Mouse (Mus musculus): ENCODE measurements around the gene Taldo1. TPM values are rescaled to one million over a fixed set of nuclear protein-coding genes. Genes with fewer than 3 reads are reported as not detected.
A peak's percentile ranks its signal among the peaks of the same experiment; 100 is the strongest.

Taldo1 gene
- polyA plus RNA-seq, 1 experiment: 259 TPM

- Histone ChIP-seq H3K36me3 (ENCODE audit: control insufficient read depth, insufficient read depth) (no peaks in the 10 kb centered on the region), H3ac (ENCODE audit: control insufficient read depth, insufficient read length) (no peak overlapping the region), H3K4me3 (no peak overlapping the region), H3K79me2 (ENCODE audit: control insufficient read depth, insufficient read depth) (no peaks in the 10 kb centered on the region), H3K27me3 (ENCODE audit: control insufficient read depth, insufficient read depth, insufficient read length) (peaks cover 10% of the 10 kb centered on the region), H3K4me2 (ENCODE audit: low read depth) (no peak overlapping the region)
- no peak for TF ChIP-seq CEBPB (IDR thresholded peaks at IDR 0.05; ENCODE audit: insufficient read depth, poor library complexity, severe bottlenecking)
- TF ChIP-seq POLR2AphosphoS2 (IDR thresholded peaks at IDR 0.05; ENCODE audit: insufficient read length, low read depth): no peak
- no peak for TF ChIP-seq REST (IDR thresholded peaks at IDR 0.05; ENCODE audit: insufficient read depth, insufficient read length)
- no peak for TF ChIP-seq TCF12 (IDR thresholded peaks at IDR 0.05; ENCODE audit: insufficient read depth, poor library complexity, severe bottlenecking)
- TF ChIP-seq E2F4 (IDR thresholded peaks at IDR 0.05; ENCODE audit: insufficient read depth): no peak
Observed at GRCm38 (mm10) chr7:141367358-141367757, 24.6 kb upstream of the Taldo1 start.

GRCm38 (mm10) chr7:141369918-141370317, 22.1 kb upstream of the Taldo1 start:
- Histone ChIP-seq H3K4me3 (no peak overlapping the region), H3ac (ENCODE audit: control insufficient read depth, insufficient read length) (no peak overlapping the region), H3K4me2 (ENCODE audit: low read depth) (no peak overlapping the region), H3K36me3 (ENCODE audit: control insufficient read depth, insufficient read depth) (no peaks in the 10 kb centered on the region), H3K79me2 (ENCODE audit: control insufficient read depth, insufficient read depth) (no peaks in the 10 kb centered on the region), H3K27me3 (ENCODE audit: control insufficient read depth, insufficient read depth, insufficient read length) (peaks cover 5% of the 10 kb centered on the region)
- no peak for TF ChIP-seq POLR2A (IDR thresholded peaks at IDR 0.05; ENCODE audit: insufficient read length, low read depth)
- no peak for TF ChIP-seq TCF3 (IDR thresholded peaks at IDR 0.05; ENCODE audit: insufficient read length, low read depth)
- no peak for TF ChIP-seq E2F4 (IDR thresholded peaks at IDR 0.05; ENCODE audit: insufficient read depth)
- no peak for TF ChIP-seq MYOD1 (IDR thresholded peaks at IDR 0.05; ENCODE audit: control insufficient read depth in 1 of 3, insufficient read length in 2 of 3, low read depth in 2 of 3)
- TF ChIP-seq REST (IDR thresholded peaks at IDR 0.05; ENCODE audit: insufficient read depth, insufficient read length): no peak
- TF ChIP-seq SRF (IDR thresholded peaks at IDR 0.05; ENCODE audit: control insufficient read depth, insufficient read length, low read depth): no peak
- TF ChIP-seq TCF12 (IDR thresholded peaks at IDR 0.05; ENCODE audit: insufficient read depth, poor library complexity, severe bottlenecking): no peak
- no peak for TF ChIP-seq MYOG (IDR thresholded peaks at IDR 0.05; ENCODE audit: control insufficient read depth in 1 of 3, insufficient read depth in 1 of 3, insufficient read length in 2 of 3, low read depth in 2 of 3)
- TF ChIP-seq USF1 (IDR thresholded peaks at IDR 0.05; ENCODE audit: low read depth): no peak
- TF ChIP-seq CEBPB (IDR thresholded peaks at IDR 0.05; ENCODE audit: insufficient read depth, poor library complexity, severe bottlenecking): no peak
- no peak for TF ChIP-seq POLR2AphosphoS2 (IDR thresholded peaks at IDR 0.05; ENCODE audit: insufficient read length, low read depth)
- TF ChIP-seq MAX (IDR thresholded peaks at IDR 0.05; ENCODE audit: low read depth): no peak

GRCm38 (mm10) chr7:141371942-141372595, 19.9 kb upstream of the Taldo1 start:
- H3K79me2 ChIP-seq (ENCODE audit: control insufficient read depth, insufficient read depth): no peaks in the 10 kb centered on the region
- H3K4me2 ChIP-seq (ENCODE audit: low read depth): peak overlapping the region; percentile 59
- H3ac ChIP-seq (ENCODE audit: control insufficient read depth, insufficient read length): no peak overlapping the region
- no peaks in the 10 kb centered on the region for H3K27me3 ChIP-seq (ENCODE audit: control insufficient read depth, insufficient read depth, insufficient read length)
- H3K36me3 ChIP-seq (ENCODE audit: control insufficient read depth, insufficient read depth): no peaks in the 10 kb centered on the region
- TF ChIP-seq MAX (IDR thresholded peaks at IDR 0.05; ENCODE audit: low read depth) (no peak), E2F4 (IDR thresholded peaks at IDR 0.05; ENCODE audit: insufficient read depth) (no peak), SRF (IDR thresholded peaks at IDR 0.05; ENCODE audit: control insufficient read depth, insufficient read length, low read depth) (no peak), MYOG (IDR thresholded peaks at IDR 0.05; ENCODE audit: control insufficient read depth in 1 of 3, insufficient read depth in 1 of 3, insufficient read length in 2 of 3, low read depth in 2 of 3) (no peak), TCF3 (IDR thresholded peaks at IDR 0.05; ENCODE audit: insufficient read length, low read depth) (no peak), TCF12 (IDR thresholded peaks at IDR 0.05; ENCODE audit: insufficient read depth, poor library complexity, severe bottlenecking) (no peak), MYOD1 (IDR thresholded peaks at IDR 0.05; ENCODE audit: control insufficient read depth in 1 of 3, insufficient read length in 2 of 3, low read depth in 2 of 3) (no peak), USF1 (IDR thresholded peaks at IDR 0.05; ENCODE audit: low read depth) (no peak)
- no peak overlapping the region for H3K4me3 ChIP-seq

GRCm38 (mm10) chr7:141373611-141374010, 18.4 kb upstream of the Taldo1 start:
- no peak for TF ChIP-seq POLR2AphosphoS2 (IDR thresholded peaks at IDR 0.05; ENCODE audit: insufficient read length, low read depth)
- no peak for TF ChIP-seq SRF (IDR thresholded peaks at IDR 0.05; ENCODE audit: control insufficient read depth, insufficient read length, low read depth)
- no peak for TF ChIP-seq USF1 (IDR thresholded peaks at IDR 0.05; ENCODE audit: low read depth)
- TF ChIP-seq CEBPB (IDR thresholded peaks at IDR 0.05; ENCODE audit: insufficient read depth, poor library complexity, severe bottlenecking): no peak
- no peak for TF ChIP-seq POLR2A (IDR thresholded peaks at IDR 0.05; ENCODE audit: insufficient read length, low read depth)
- no peak for TF ChIP-seq MAX (IDR thresholded peaks at IDR 0.05; ENCODE audit: low read depth)
- no peak for TF ChIP-seq TCF12 (IDR thresholded peaks at IDR 0.05; ENCODE audit: insufficient read depth, poor library complexity, severe bottlenecking)
- H3K27me3 ChIP-seq (ENCODE audit: control insufficient read depth, insufficient read depth, insufficient read length): no peaks in the 10 kb centered on the region
- no peaks in the 10 kb centered on the region for H3K36me3 ChIP-seq (ENCODE audit: control insufficient read depth, insufficient read depth)
- no peak overlapping the region for H3K4me2 ChIP-seq (ENCODE audit: low read depth)
- no peak overlapping the region for H3K4me3 ChIP-seq
- no peaks in the 10 kb centered on the region for H3K79me2 ChIP-seq (ENCODE audit: control insufficient read depth, insufficient read depth)
- no peak overlapping the region for H3ac ChIP-seq (ENCODE audit: control insufficient read depth, insufficient read length)

GRCm38 (mm10) chr7:141374399-141374798, 17.6 kb upstream of the Taldo1 start:
- Histone ChIP-seq H3K4me3 (no peak overlapping the region), H3K4me2 (ENCODE audit: low read depth) (no peak overlapping the region), H3K36me3 (ENCODE audit: control insufficient read depth, insufficient read depth) (no peaks in the 10 kb centered on the region), H3ac (ENCODE audit: control insufficient read depth, insufficient read length) (no peak overlapping the region), H3K79me2 (ENCODE audit: control insufficient read depth, insufficient read depth) (no peaks in the 10 kb centered on the region), H3K27me3 (ENCODE audit: control insufficient read depth, insufficient read depth, insufficient read length) (no peaks in the 10 kb centered on the region)
- no peak for TF ChIP-seq MAX (IDR thresholded peaks at IDR 0.05; ENCODE audit: low read depth)
- TF ChIP-seq MYOD1 (IDR thresholded peaks at IDR 0.05; ENCODE audit: control insufficient read depth in 1 of 3, insufficient read length in 2 of 3, low read depth in 2 of 3): no peak
- TF ChIP-seq POLR2A (IDR thresholded peaks at IDR 0.05; ENCODE audit: insufficient read length, low read depth): no peak
- no peak for TF ChIP-seq USF1 (IDR thresholded peaks at IDR 0.05; ENCODE audit: low read depth)
- TF ChIP-seq MYOG (IDR thresholded peaks at IDR 0.05; ENCODE audit: control insufficient read depth in 1 of 3, insufficient read depth in 1 of 3, insufficient read length in 2 of 3, low read depth in 2 of 3): no peak
- TF ChIP-seq CEBPB (IDR thresholded peaks at IDR 0.05; ENCODE audit: insufficient read depth, poor library complexity, severe bottlenecking): no peak
- no peak for TF ChIP-seq POLR2AphosphoS2 (IDR thresholded peaks at IDR 0.05; ENCODE audit: insufficient read length, low read depth)
- TF ChIP-seq SRF (IDR thresholded peaks at IDR 0.05; ENCODE audit: control insufficient read depth, insufficient read length, low read depth): no peak
- no peak for TF ChIP-seq E2F4 (IDR thresholded peaks at IDR 0.05; ENCODE audit: insufficient read depth)
- TF ChIP-seq TCF12 (IDR thresholded peaks at IDR 0.05; ENCODE audit: insufficient read depth, poor library complexity, severe bottlenecking): no peak
- TF ChIP-seq TCF3 (IDR thresholded peaks at IDR 0.05; ENCODE audit: insufficient read length, low read depth): no peak
- no peak for TF ChIP-seq REST (IDR thresholded peaks at IDR 0.05; ENCODE audit: insufficient read depth, insufficient read length)

All from myocyte (in vitro differentiated cells).